Mouse (Mus musculus) heart, postnatal 36 days (tissue): ENCODE data around the gene Tas2r121. TPM values are rescaled to one million over a fixed set of nuclear protein-coding genes. Genes with fewer than 3 reads are reported as not detected.
"Not testable (repeated sequence)": the region's sequence is repeated elsewhere in the genome, so short reads cannot be mapped to it uniquely, and the experiment has no call there.

Source experiments
- DNase-seq, 2 experiments: peaks; one replicate each; pipeline ENCODE4 v3.0.0; 2021 to 2022
- intact Hi-C: fragments of 180-260 bp; cut with DNase I; formaldehyde crosslinking; loops from one replicate; pipeline ENCODE4 v1.15.1; 2025
- total RNA-seq, 2 experiments: library from RNA; stranded (reverse); gene quantifications; 2 replicates each; pipeline ENCODE4 v1.2.3; 2021

Tas2r121 gene
- not detected for total RNA-seq

DNA sequence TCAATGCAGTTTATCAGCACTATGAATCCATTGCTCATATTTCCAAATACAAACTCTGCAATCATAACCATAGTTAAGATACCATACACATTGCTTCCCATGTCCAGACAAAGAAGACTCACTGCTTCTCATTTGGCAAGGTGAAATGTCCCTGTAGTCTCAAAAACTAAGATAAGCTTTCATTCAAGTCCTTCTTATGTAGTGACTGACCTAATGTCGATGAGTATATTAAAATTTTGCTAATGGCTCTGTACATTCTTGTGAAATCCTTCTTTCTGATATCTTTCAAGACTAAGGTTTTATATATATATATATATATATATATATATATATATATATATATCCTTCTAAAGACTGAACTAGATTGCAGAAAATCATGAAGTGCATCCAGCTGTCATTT is at the start of gene Tas2r121:
TSS of gene Tas2r121 (minus strand) at position 101 of the 400 bp plus-strand sequence.
- no peak for DNase-seq

DNA sequence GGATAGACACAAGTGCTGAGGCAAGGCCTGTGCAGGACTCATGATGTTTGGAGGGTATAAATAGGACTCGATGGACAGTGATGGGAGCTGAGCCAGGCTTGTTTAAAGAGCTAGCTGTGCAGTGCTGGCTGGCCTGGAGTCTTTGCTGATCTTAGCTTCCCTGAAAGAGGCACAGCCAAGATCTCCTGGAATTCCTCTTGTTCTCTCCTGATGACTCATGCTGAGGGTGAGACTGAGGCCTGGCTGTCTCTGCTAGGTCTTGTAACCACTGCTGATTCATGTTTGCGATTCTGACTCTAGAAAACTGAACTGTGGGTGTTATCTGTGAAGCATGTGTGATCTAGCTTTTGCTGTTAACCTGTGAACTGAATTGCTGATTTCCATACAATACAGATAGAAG is 49.4 kb upstream of the Tas2r121 start:
- no peak for DNase-seq
- intact Hi-C loops, result no loop called here

More for the DNA sequence above, at the start of gene Tas2r121:
- intact Hi-C loops, result no loop called here

DNA sequence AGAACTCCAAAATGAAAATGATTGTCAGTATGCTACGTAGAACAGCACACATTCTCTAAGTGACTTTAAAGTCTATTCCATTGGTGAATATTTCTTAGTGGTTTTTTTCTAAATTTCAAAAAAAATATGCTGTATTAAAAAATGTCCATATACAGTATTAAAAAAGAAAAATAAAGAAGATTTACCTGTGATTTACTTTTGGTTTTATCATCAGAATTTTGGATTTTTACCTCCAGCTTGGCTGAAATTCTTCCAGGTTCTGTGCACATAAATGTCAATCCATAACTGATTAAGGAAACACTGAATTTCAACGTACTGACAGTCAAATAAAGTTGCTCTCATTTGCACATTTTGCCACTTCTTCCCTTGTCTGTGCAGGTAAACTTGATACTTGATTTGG is 37.1 kb upstream of the Tas2r121 start, which contains the start of gene Tas2r115:
TSS of gene Tas2r115 (minus strand) at position 101 of the 400 bp plus-strand sequence.
- intact Hi-C loops, result no loop called here
- DNase-seq, result no peak

DNA sequence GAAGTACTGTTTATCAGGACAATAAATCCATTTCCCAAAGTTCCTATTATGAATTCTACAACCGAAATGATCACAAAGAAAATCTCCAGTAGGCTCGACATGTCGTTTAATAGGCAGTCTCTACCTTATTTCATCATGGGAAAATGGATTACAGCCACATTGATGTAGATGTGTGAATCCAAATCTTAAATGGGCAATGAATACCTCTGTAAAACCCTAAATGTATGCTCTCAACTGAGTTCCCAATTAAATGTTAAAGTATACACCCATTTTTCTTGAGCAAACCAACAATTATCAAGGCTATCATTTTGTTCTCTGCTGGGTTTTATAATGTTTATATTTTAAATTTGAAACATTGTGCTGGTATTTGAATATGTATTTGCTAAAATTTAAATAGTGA is 11.0 kb upstream of the Tas2r121 start, which contains the start of gene Tas2r122:
TSS of gene Tas2r122 (minus strand) at position 101 of the 400 bp plus-strand sequence.
- intact Hi-C loops, result no loop called here
- DNase-seq, result no peak

DNA sequence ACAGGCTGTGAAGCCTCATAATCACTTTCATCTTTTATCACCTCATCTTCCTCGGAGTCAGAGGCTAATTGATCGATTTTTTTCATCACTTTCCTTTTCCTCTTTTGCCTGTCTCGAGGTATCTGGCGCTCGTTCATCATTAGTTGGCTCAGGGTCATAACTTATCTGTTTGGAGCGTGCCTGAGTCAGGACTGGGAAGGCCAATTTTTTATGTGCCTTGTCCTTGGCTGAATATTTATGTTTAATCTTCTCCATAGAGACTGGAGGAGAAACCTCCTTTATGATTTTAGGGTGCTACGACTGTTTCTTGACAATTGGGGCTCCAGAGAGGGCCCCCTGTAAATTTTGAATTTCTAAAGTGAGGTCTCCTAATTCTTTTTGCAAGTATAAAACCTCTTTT is 9.2 kb downstream of the Tas2r121 start:
- intact Hi-C loops, DNase-seq: not testable (repeated sequence)

DNA sequence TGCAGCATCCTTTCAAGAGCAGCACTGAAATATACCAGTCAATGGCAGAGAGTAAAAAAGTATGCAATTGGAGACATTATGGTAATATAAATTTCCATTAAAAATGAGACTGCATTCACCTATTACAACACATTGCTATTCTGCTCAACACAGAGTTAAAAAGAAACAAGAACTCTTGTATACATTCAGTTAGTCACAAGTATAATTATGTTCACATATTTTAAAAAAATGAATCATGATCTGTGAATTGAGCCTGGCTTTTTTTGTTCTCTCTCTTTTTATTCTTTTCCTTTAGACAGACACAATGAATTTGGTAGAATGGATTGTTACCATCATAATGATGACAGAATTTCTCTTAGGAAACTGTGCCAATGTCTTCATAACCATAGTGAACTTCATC is 44.2 kb downstream of the Tas2r121 start, which contains the start of gene Tas2r120:
TSS of gene Tas2r120 (plus strand) at position 301 of the 400 bp plus-strand sequence.
- no peak for DNase-seq
- intact Hi-C loops, result no loop called here

DNA sequence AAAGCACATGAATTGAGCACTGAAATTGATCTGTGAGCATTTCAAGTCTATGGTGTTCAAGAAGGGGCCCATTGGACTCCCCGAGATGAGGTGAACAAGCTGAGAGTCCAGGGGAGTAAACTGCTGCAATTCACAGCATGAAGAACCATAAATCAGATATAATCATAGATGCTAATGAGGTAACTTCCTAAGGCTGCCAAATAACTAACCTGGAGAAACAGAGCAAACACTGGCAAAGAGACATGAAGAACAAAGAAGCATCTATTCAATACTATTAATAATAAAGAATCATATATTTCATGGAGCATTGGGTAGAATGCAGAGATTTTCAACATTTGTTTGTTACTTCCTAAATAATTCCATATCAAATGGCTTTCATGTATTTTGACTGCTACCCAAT is 49.4 kb downstream of the Tas2r121 start, which contains the start of gene A630073D07Rik:
TSS of gene A630073D07Rik (minus strand) at position 101 of the 400 bp plus-strand sequence.
- no peak for DNase-seq
- intact Hi-C loops, result loop anchor here (5.0 kb wide), 1 partner anchor 556 kb away; no protein-coding TSS in a partner anchor

Other genes starting within 250 kb of the Tas2r121 start
- not detected for gene Prh1, start 131.2 kb downstream of the Tas2r121 start, total RNA-seq
- not detected for gene Prp2, start 105.1 kb downstream of the Tas2r121 start, total RNA-seq
- not detected for gene A630073D07Rik, start 49.5 kb downstream of the Tas2r121 start, total RNA-seq
- gene Tas2r120, start 44.1 kb downstream of the Tas2r121 start, total RNA-seq, result not detected
- not detected for gene Tas2r122, start 10.9 kb upstream of the Tas2r121 start, total RNA-seq
- gene Tas2r115, start 37.0 kb upstream of the Tas2r121 start, total RNA-seq, result not detected
- not detected for gene Tas2r124, start 53.7 kb upstream of the Tas2r121 start, total RNA-seq
- gene Tas2r102, start 61.1 kb upstream of the Tas2r121 start, total RNA-seq, result not detected
- gene Tas2r136, start 77.2 kb upstream of the Tas2r121 start, total RNA-seq, result not detected
- gene Tas2r117, start 101.8 kb upstream of the Tas2r121 start, total RNA-seq, result not detected
- not detected for gene Tas2r123, start 146.1 kb upstream of the Tas2r121 start, total RNA-seq
- not detected for gene Tas2r116, start 154.4 kb upstream of the Tas2r121 start, total RNA-seq
- gene Tas2r110, start 167.0 kb upstream of the Tas2r121 start, total RNA-seq, result not detected
- gene Tas2r113, start 192.0 kb upstream of the Tas2r121 start, total RNA-seq, result not detected
- gene Tas2r125, start 208.6 kb upstream of the Tas2r121 start, total RNA-seq, result not detected